Mouse (Mus musculus): ENCODE measurements at regions not wholly inside any gene's neighbourhood (a gene's known extent, or its start where the extent isn't known, plus 50 kb on each side); places are given as distances from the start of the nearest gene placed in this dataset.

- H3K27ac ChIP-seq (replicated peaks; ENCODE audit: low read depth, low read length), result no peak overlapping the region
- ATAC-seq (ENCODE audit: low read depth) (no peak), DNase-seq (ENCODE audit: low spot score) (no peak)
- H3K36me3 ChIP-seq (ENCODE audit: control insufficient read depth, insufficient read depth, low read length), result no peaks in the 10 kb centered on the region
- H3K9me3 ChIP-seq (ENCODE audit: control insufficient read depth, low read length), result no peaks in the 10 kb centered on the region
- no peak overlapping the region for H3K9ac ChIP-seq (ENCODE audit: low read depth, low read length)
- H3K4me2 ChIP-seq (ENCODE audit: low read depth, low read length), result no peak overlapping the region
- 48% methylated on average over 10 of the region's 10 CpGs for WGBS
- H3K4me3 ChIP-seq (ENCODE audit: low read depth, low read length), result no peak overlapping the region
- no peaks in the 10 kb centered on the region for H3K4me1 ChIP-seq (ENCODE audit: control insufficient read depth, insufficient read depth, low read length)
- no peaks in the 10 kb centered on the region for H3K27me3 ChIP-seq (replicated peaks; ENCODE audit: control insufficient read depth, insufficient read depth, low read length)
Measured at GRCm38 (mm10) chr1:190495741-190496520, 325.4 kb upstream of the Prox1 start.

GRCm38 (mm10) chr1:190486551-190487104 lies 316.1 kb upstream of the Prox1 start:
- no peaks in the 10 kb centered on the region for H3K9me3 ChIP-seq (ENCODE audit: control insufficient read depth, low read length)
- H3K36me3 ChIP-seq (ENCODE audit: control insufficient read depth, insufficient read depth, low read length), result no peaks in the 10 kb centered on the region
- no peak overlapping the region for H3K27ac ChIP-seq (replicated peaks; ENCODE audit: low read depth, low read length)
- H3K4me1 ChIP-seq (ENCODE audit: control insufficient read depth, insufficient read depth, low read length), result no peaks in the 10 kb centered on the region
- 63% methylated on average over 7 of the region's 7 CpGs for WGBS
- ATAC-seq (ENCODE audit: low read depth), result peak; percentile 26; the same call in 1 of the 2 replicates
- no peak overlapping the region for H3K9ac ChIP-seq (ENCODE audit: low read depth, low read length)
- no peak overlapping the region for H3K4me2 ChIP-seq (ENCODE audit: low read depth, low read length)
- DNase-seq (ENCODE audit: low spot score), result peak; percentile 47
- no peak overlapping the region for H3K4me3 ChIP-seq (ENCODE audit: low read depth, low read length)
- H3K27me3 ChIP-seq (replicated peaks; ENCODE audit: control insufficient read depth, insufficient read depth, low read length), result no peaks in the 10 kb centered on the region

- Histone ChIP-seq H3K36me3 (ENCODE audit: control insufficient read depth, insufficient read depth, low read length) (no peaks in the 10 kb centered on the region), H3K27ac (replicated peaks; ENCODE audit: low read depth, low read length) (no peak overlapping the region), H3K4me3 (ENCODE audit: low read depth, low read length) (no peak overlapping the region), H3K9ac (ENCODE audit: low read depth, low read length) (no peak overlapping the region), H3K4me1 (ENCODE audit: control insufficient read depth, insufficient read depth, low read length) (no peaks in the 10 kb centered on the region), H3K4me2 (ENCODE audit: low read depth, low read length) (no peak overlapping the region), H3K27me3 (replicated peaks; ENCODE audit: control insufficient read depth, insufficient read depth, low read length) (no peaks in the 10 kb centered on the region), H3K9me3 (ENCODE audit: control insufficient read depth, low read length) (peaks cover 5% of the 10 kb centered on the region; the same call in 1 of the 2 replicates)
- DNase-seq (ENCODE audit: low spot score), result no peak
- no peak for ATAC-seq (ENCODE audit: low read depth)
- WGBS, result 83% methylated on average over 13 of the region's 13 CpGs
Measured at GRCm38 (mm10) chr1:190483366-190483765, 312.9 kb upstream of the Prox1 start.

GRCm38 (mm10) chr1:190481071-190481470 lies 310.6 kb upstream of the Prox1 start:
- ATAC-seq (ENCODE audit: low read depth) (no peak), DNase-seq (ENCODE audit: low spot score) (no peak)
- Histone ChIP-seq H3K4me3 (ENCODE audit: low read depth, low read length) (no peak overlapping the region), H3K4me2 (ENCODE audit: low read depth, low read length) (no peak overlapping the region), H3K36me3 (ENCODE audit: control insufficient read depth, insufficient read depth, low read length) (no peaks in the 10 kb centered on the region), H3K9me3 (ENCODE audit: control insufficient read depth, low read length) (peaks cover 5% of the 10 kb centered on the region; the same call in 1 of the 2 replicates), H3K27me3 (replicated peaks; ENCODE audit: control insufficient read depth, insufficient read depth, low read length) (no peaks in the 10 kb centered on the region), H3K4me1 (ENCODE audit: control insufficient read depth, insufficient read depth, low read length) (no peaks in the 10 kb centered on the region), H3K9ac (ENCODE audit: low read depth, low read length) (no peak overlapping the region), H3K27ac (replicated peaks; ENCODE audit: low read depth, low read length) (no peak overlapping the region)
- 68% methylated on average over 11 of the region's 11 CpGs for WGBS

- Histone ChIP-seq H3K9me3 (ENCODE audit: control insufficient read depth, low read length) (peaks cover 5% of the 10 kb centered on the region; the same call in 1 of the 2 replicates), H3K36me3 (ENCODE audit: control insufficient read depth, insufficient read depth, low read length) (no peaks in the 10 kb centered on the region), H3K4me1 (ENCODE audit: control insufficient read depth, insufficient read depth, low read length) (no peaks in the 10 kb centered on the region), H3K27me3 (replicated peaks; ENCODE audit: control insufficient read depth, insufficient read depth, low read length) (no peaks in the 10 kb centered on the region), H3K27ac (replicated peaks; ENCODE audit: low read depth, low read length) (no peak overlapping the region), H3K4me2 (ENCODE audit: low read depth, low read length) (no peak overlapping the region), H3K4me3 (ENCODE audit: low read depth, low read length) (no peak overlapping the region), H3K9ac (ENCODE audit: low read depth, low read length) (no peak overlapping the region)
- DNase-seq (ENCODE audit: low spot score), result peak; percentile 50
- WGBS, result 66% methylated on average over 9 of the region's 9 CpGs
- ATAC-seq (ENCODE audit: low read depth), result no peak
Measured at GRCm38 (mm10) chr1:190480601-190481000, 310.1 kb upstream of the Prox1 start.

GRCm38 (mm10) chr1:190472761-190473160 lies 302.2 kb upstream of the Prox1 start:
- WGBS, result 85% methylated on average over 8 of the region's 8 CpGs

GRCm38 (mm10) chr1:190470336-190470735 lies 299.8 kb upstream of the Prox1 start:
- Histone ChIP-seq H3K9me3 (ENCODE audit: control insufficient read depth, low read length) (no peaks in the 10 kb centered on the region), H3K9ac (ENCODE audit: low read depth, low read length) (no peak overlapping the region), H3K36me3 (ENCODE audit: control insufficient read depth, insufficient read depth, low read length) (no peaks in the 10 kb centered on the region), H3K4me3 (ENCODE audit: low read depth, low read length) (no peak overlapping the region), H3K27me3 (replicated peaks; ENCODE audit: control insufficient read depth, insufficient read depth, low read length) (no peaks in the 10 kb centered on the region), H3K4me1 (ENCODE audit: control insufficient read depth, insufficient read depth, low read length) (no peaks in the 10 kb centered on the region), H3K27ac (replicated peaks; ENCODE audit: low read depth, low read length) (no peak overlapping the region), H3K4me2 (ENCODE audit: low read depth, low read length) (no peak overlapping the region)
- ATAC-seq (ENCODE audit: low read depth) (no peak), DNase-seq (ENCODE audit: low spot score) (no peak)
- 80% methylated on average over 9 of the region's 9 CpGs for WGBS

More at GRCm38 (mm10) chr1:190472761-190473160, 302.2 kb upstream of the Prox1 start:
- H3K36me3 ChIP-seq (ENCODE audit: control insufficient read depth, insufficient read depth, low read length), result no peaks in the 10 kb centered on the region
- no peaks in the 10 kb centered on the region for H3K27me3 ChIP-seq (replicated peaks; ENCODE audit: control insufficient read depth, insufficient read depth, low read length)
- no peak for DNase-seq (ENCODE audit: low spot score)
- no peak overlapping the region for H3K4me2 ChIP-seq (ENCODE audit: low read depth, low read length)
- H3K9me3 ChIP-seq (ENCODE audit: control insufficient read depth, low read length), result no peaks in the 10 kb centered on the region
- no peak overlapping the region for H3K9ac ChIP-seq (ENCODE audit: low read depth, low read length)
- no peak overlapping the region for H3K4me3 ChIP-seq (ENCODE audit: low read depth, low read length)
- ATAC-seq (ENCODE audit: low read depth), result no peak
- H3K27ac ChIP-seq (replicated peaks; ENCODE audit: low read depth, low read length), result no peak overlapping the region
- H3K4me1 ChIP-seq (ENCODE audit: control insufficient read depth, insufficient read depth, low read length), result no peaks in the 10 kb centered on the region

- no peak overlapping the region for H3K4me2 ChIP-seq (ENCODE audit: low read depth, low read length)
- no peaks in the 10 kb centered on the region for H3K9me3 ChIP-seq (ENCODE audit: control insufficient read depth, low read length)
- H3K9ac ChIP-seq (ENCODE audit: low read depth, low read length), result no peak overlapping the region
- no peak for ATAC-seq (ENCODE audit: low read depth)
- no peaks in the 10 kb centered on the region for H3K4me1 ChIP-seq (ENCODE audit: control insufficient read depth, insufficient read depth, low read length)
- no peak overlapping the region for H3K4me3 ChIP-seq (ENCODE audit: low read depth, low read length)
- H3K27ac ChIP-seq (replicated peaks; ENCODE audit: low read depth, low read length), result no peak overlapping the region
- H3K27me3 ChIP-seq (replicated peaks; ENCODE audit: control insufficient read depth, insufficient read depth, low read length), result no peaks in the 10 kb centered on the region
- 70% methylated on average over 12 of the region's 12 CpGs for WGBS
- no peaks in the 10 kb centered on the region for H3K36me3 ChIP-seq (ENCODE audit: control insufficient read depth, insufficient read depth, low read length)
- DNase-seq (ENCODE audit: low spot score), result no peak
Measured at GRCm38 (mm10) chr1:190457541-190458061, 287.1 kb upstream of the Prox1 start.
